Mouse (Mus musculus): ENCODE results near the gene Htra2. TPM values are rescaled to one million over a fixed set of nuclear protein-coding genes. Genes with fewer than 3 reads are reported as not detected.

Htra2 gene
- polyA plus RNA-seq, 1 experiment = 56.3 TPM

DNA sequence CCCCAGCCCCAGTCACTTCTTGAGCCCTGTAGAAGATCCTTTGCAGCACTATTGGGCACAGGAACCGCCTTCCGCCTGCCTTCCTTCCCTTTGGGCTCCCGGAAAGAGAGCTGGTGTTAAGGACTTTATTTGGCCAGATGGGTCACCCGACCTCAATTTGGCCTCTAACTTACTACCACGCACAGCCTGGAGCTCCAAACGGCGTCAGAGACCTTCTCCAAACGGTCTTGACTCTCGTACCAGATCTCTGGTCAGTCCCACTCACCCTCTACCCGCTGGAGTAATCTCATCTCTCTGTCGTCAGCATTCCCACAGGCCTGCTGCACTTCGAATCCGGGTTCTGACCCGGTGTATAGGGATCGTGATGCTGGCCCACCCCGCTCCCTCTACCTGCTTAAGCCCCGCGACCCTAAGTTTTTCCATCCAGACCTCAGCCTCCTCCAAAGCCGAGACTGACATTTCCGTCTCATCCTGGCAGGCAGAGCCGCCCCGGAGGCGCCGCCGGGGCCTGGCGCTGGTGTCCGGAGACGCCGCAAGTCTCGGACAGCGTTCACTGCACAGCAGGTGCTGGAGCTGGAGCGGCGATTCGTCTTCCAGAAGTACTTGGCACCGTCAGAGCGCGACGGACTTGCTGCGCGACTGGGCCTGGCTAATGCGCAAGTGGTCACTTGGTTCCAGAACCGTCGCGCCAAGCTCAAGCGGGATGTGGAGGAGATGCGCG, 32.3 kb upstream of the Htra2 start:
- Histone ChIP-seq H3K27ac (ENCODE audit: insufficient read depth, low read length) (no peak overlapping the region), H3K4me1 (ENCODE audit: control insufficient read depth, insufficient read depth, low read length) (no peaks in the 10 kb centered on the region), H3K4me3 (ENCODE audit: insufficient read depth, low read length) (no peak overlapping the region)
- TF ChIP-seq CTCF (IDR thresholded peaks at IDR 0.05; ENCODE audit: borderline replicate concordance, insufficient read depth, low read length) = no peak
- TF ChIP-seq POLR2A (IDR thresholded peaks at IDR 0.05; ENCODE audit: low read depth, low read length) = no peak

DNA sequence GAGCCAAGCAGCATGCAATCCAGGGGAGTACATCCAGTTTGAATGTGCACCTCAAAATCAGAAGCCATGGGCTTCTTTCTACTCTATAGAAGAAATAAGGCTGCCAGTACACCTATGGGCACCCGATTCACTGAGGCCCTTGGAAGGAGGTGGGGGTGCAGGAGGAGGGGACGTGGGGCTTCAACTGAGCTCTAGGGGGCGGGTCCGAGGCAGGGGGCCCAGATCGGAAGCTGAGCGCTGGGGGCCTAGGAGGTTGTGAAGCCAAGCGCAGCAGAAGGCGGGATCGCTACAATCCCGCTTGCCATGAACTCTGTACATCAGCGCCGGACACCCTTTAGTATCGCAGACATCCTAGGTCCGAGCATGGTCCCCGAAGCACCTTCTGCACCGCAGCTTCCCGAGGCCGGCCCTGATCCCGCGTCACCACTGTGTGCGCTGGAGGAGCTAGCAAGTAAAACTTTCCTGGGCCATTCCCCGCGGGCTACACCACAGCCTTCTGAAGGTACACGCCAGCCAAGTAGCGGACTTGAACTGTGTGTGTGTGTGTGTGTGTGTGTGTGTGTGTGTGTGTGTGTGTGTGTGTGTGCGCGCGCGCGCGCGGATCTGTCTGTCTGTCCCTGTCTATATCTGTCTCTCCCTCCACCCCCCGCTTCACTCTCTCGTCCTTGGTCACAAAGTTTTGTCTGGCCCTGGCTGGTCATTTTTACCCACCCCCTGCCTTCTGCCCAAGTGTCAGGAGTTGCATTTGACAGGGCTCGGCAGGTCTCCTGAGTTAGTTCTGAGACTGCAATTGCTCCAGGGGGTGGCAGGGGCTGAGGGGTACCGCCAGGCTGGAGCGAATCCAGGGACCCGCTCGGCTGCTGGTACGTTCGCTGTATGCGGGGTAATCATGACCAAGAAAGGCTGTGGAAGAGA, 31.3 kb upstream of the Htra2 start, which contains the start of gene Lbx2:
Gene Lbx2 (plus strand): TSS at position 247 of the 915 bp plus-strand sequence.
- no peak within 1 kb of the TSS for H3K4me3 ChIP-seq (ENCODE audit: insufficient read depth, low read length)
- TF ChIP-seq CTCF (IDR thresholded peaks at IDR 0.05; ENCODE audit: borderline replicate concordance, insufficient read depth, low read length) (no peak), POLR2A (IDR thresholded peaks at IDR 0.05; ENCODE audit: low read depth, low read length) (no peak)
- H3K4me1 ChIP-seq (ENCODE audit: control insufficient read depth, insufficient read depth, low read length) = no peaks in the 10 kb centered on the region
- H3K27ac ChIP-seq (ENCODE audit: insufficient read depth, low read length) = no peak within 1 kb of the TSS

DNA sequence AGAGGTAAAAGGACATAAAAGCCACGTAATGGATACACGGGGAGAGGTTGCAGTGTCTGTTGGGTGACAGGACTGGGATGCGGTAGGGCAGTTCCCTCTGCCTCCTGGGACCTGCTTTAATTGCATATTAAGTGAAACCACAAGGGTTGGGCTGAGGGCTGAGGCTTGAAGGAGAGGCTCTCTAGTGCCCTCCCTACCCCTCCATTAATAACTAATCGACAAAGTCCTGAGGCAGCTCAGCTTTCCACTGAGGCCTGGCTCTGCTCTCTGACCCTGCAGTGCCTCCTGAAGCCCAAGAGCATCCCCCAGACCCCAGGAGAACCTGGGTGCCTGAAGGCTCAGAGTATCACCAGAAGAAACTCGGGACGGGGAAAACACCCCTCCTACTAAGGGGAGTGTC, 29.4 kb upstream of the Htra2 start:
- H3K4me3 ChIP-seq (ENCODE audit: insufficient read depth, low read length) = no peak overlapping the region
- TF ChIP-seq POLR2A (IDR thresholded peaks at IDR 0.05; ENCODE audit: low read depth, low read length) (peak; percentile 30; the same call in 1 of the 2 replicates), CTCF (IDR thresholded peaks at IDR 0.05; ENCODE audit: borderline replicate concordance, insufficient read depth, low read length) (no peak)
- no peak overlapping the region for H3K27ac ChIP-seq (ENCODE audit: insufficient read depth, low read length)
- no peaks in the 10 kb centered on the region for H3K4me1 ChIP-seq (ENCODE audit: control insufficient read depth, insufficient read depth, low read length)

DNA sequence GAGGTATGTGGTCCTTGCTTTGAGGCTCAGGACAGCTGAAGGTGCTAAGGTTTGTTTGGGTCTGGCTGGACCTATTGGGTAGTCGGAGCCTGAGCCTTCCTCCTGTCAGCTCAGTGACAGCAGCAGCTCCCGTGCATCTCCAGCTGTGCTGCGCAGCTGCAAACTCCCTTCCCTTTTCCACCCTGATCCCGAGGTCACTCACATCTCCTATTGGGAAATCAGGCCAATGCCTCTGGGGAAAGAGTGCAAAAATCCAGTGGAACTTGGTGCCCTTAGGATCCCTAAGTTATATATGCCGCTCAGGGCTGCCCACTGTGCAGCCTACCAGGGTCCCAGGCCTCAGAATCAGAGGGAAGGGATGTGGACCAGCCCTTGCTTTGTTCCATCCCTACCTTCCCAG, 28.4 kb upstream of the Htra2 start:
- Histone ChIP-seq H3K4me1 (ENCODE audit: control insufficient read depth, insufficient read depth, low read length) (no peaks in the 10 kb centered on the region), H3K4me3 (ENCODE audit: insufficient read depth, low read length) (no peak overlapping the region), H3K27ac (ENCODE audit: insufficient read depth, low read length) (no peak overlapping the region)
- TF ChIP-seq CTCF (IDR thresholded peaks at IDR 0.05; ENCODE audit: borderline replicate concordance, insufficient read depth, low read length) (no peak), POLR2A (IDR thresholded peaks at IDR 0.05; ENCODE audit: low read depth, low read length) (no peak)

DNA sequence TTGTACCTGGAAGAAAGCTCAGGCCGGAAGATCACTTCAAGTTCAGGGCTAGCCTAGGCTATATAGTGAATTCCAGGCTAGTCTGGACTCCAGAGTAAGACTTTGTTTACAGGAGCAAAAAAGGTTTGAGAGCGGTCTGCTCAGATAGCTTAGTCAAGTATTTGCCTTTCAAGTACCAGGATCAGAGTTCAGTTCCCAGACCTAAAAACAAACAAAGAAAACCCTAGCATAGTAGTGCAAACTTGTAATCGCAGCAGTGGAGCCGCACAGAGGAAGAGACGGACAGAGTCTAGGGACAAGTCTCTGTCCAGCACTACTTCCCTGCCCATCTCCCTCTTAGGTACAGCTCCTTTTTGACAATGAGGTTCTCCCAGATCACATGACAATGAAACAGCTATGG, 25.1 kb upstream of the Htra2 start:
- Histone ChIP-seq H3K4me3 (ENCODE audit: insufficient read depth, low read length) (no peak overlapping the region), H3K4me1 (ENCODE audit: control insufficient read depth, insufficient read depth, low read length) (no peaks in the 10 kb centered on the region), H3K27ac (ENCODE audit: insufficient read depth, low read length) (no peak overlapping the region)
- no peak for TF ChIP-seq CTCF (IDR thresholded peaks at IDR 0.05; ENCODE audit: borderline replicate concordance, insufficient read depth, low read length)
- no peak for TF ChIP-seq POLR2A (IDR thresholded peaks at IDR 0.05; ENCODE audit: low read depth, low read length)

DNA sequence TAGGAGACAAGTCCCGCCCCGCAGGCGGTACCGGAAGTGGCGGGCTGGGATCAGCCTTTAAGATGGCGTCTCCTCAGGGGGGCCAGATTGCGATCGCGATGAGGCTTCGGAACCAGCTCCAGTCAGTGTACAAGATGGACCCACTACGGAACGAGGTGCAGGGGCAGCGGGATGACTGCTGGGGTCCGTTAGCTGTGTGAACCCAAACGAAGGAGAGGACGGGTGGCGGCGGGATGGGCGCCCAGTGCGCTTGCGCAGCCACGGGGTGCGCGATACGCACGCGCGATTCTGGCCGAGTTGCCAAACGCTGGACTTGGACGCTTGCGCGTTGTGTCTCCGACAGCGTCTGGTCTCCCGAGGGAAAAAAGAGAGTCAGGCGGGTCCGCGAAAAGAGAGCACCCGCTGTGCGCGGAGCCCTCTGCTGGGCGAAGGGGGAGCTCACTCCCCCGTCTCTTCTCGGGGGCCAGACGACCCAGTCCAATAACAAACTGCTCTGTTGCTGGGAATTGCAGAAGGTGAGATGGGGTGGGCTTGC, 23.3 kb upstream of the Htra2 start:
- Histone ChIP-seq H3K4me1 (ENCODE audit: control insufficient read depth, insufficient read depth, low read length) (no peaks in the 10 kb centered on the region), H3K4me3 (ENCODE audit: insufficient read depth, low read length) (peak overlapping the region; percentile 76), H3K27ac (ENCODE audit: insufficient read depth, low read length) (peak overlapping the region; percentile 84)
- TF ChIP-seq POLR2A (IDR thresholded peaks at IDR 0.05; ENCODE audit: low read depth, low read length) = peak; percentile 62
- TF ChIP-seq CTCF (IDR thresholded peaks at IDR 0.05; ENCODE audit: borderline replicate concordance, insufficient read depth, low read length) = no peak

DNA sequence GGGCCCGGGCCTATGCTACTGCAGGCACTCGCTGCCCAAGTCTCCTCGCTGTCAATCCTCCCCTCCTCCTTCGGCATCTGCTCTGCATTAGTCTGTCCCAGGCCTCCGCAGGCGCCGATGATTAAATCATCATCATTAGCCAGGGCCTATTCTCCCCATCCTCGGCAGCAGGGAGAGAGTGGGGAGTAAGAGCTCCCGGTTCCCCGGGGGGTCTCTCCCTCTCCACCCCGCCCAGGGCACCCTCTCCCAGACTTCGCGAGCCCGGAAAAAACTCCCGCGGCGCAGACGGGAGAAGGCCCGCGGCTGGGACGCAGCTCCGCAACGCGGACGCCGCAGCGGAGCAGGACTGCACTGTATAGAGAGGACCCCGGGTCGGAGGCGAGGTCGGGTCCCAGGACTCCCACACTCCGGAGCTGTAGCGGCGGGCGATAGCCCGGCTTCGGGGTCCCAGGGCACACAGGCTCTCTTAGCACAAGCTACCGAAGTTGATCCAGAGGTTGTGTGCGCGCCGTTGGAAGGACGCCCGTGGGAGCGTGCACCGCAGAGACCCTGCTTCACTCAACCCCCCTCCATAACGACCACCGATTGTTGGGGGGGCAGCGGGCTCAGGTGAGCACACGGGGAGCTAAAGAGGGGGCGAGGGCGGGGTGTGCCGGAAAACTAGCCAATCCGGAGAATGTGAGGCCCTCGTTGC, 22.7 kb upstream of the Htra2 start, which contains the start of gene Pcgf1:
Gene Pcgf1 (plus strand): TSS at position 240 of the 694 bp plus-strand sequence.
- Histone ChIP-seq H3K27ac (ENCODE audit: insufficient read depth, low read length) (peak within 1 kb of the TSS; percentile 84), H3K4me3 (ENCODE audit: insufficient read depth, low read length) (peak within 1 kb of the TSS; percentile 76), H3K4me1 (ENCODE audit: control insufficient read depth, insufficient read depth, low read length) (no peaks in the 10 kb centered on the region)
- TF ChIP-seq POLR2A (IDR thresholded peaks at IDR 0.05; ENCODE audit: low read depth, low read length) (no peak; the same call in 1 of the 2 replicates), CTCF (IDR thresholded peaks at IDR 0.05; ENCODE audit: borderline replicate concordance, insufficient read depth, low read length) (no peak)

DNA sequence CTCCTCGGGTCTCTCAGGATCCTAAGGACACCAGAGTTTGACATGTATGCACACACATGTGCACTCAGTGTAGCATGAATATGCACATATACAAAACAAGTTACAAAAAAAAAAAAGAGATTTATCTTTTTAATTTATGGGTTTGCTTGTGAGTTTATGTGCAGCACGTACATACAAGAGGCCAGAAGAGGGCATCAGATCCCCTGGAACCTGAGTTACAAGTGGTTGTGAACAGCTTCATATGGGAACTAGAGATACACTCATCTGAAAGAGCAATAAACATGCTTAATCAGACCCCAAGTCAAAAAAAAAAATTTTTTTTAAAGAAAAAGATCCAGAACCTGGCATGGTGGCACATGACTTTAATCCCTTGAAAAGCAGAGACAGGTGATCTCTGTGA, 19.9 kb upstream of the Htra2 start:
- Histone ChIP-seq H3K4me1 (ENCODE audit: control insufficient read depth, insufficient read depth, low read length) (no peaks in the 10 kb centered on the region), H3K27ac (ENCODE audit: insufficient read depth, low read length) (no peak overlapping the region), H3K4me3 (ENCODE audit: insufficient read depth, low read length) (no peak overlapping the region)
- TF ChIP-seq CTCF (IDR thresholded peaks at IDR 0.05; ENCODE audit: borderline replicate concordance, insufficient read depth, low read length) (no peak), POLR2A (IDR thresholded peaks at IDR 0.05; ENCODE audit: low read depth, low read length) (no peak)

DNA sequence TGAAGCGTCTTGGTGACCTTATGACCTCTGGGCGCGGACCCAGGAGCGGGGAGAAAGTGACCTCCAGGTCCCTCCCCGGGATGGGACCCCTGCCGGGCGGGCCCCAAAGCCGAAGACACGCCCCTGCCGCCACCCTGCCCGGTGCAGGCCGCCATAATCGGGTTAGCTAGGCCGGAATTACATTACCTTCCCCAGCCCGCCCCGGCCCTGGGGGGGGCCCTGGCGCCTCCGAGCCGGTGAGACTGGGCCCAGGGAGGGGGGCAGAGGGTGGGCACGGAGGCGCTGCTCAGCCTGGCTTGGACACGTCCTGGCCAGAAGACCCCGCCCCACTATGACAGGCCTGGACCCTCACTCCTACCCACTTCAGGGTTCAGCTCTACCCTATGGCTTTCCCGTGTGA, 16.1 kb upstream of the Htra2 start:
- no peak overlapping the region for H3K4me3 ChIP-seq (ENCODE audit: insufficient read depth, low read length)
- H3K4me1 ChIP-seq (ENCODE audit: control insufficient read depth, insufficient read depth, low read length) = no peaks in the 10 kb centered on the region
- TF ChIP-seq POLR2A (IDR thresholded peaks at IDR 0.05; ENCODE audit: low read depth, low read length) (no peak), CTCF (IDR thresholded peaks at IDR 0.05; ENCODE audit: borderline replicate concordance, insufficient read depth, low read length) (no peak)
- no peak overlapping the region for H3K27ac ChIP-seq (ENCODE audit: insufficient read depth, low read length)

Data from embryonic fibroblast, embryonic 13.5 days (primary cell).